Mouse (Mus musculus): ENCODE results near the gene Ctcf. TPM values are rescaled to one million over a fixed set of nuclear protein-coding genes. Genes with fewer than 3 reads are reported as not detected.
A peak's percentile ranks its signal among the peaks of the same experiment; 100 is the strongest.

Ctcf gene
- polyA plus RNA-seq, 1 experiment from 2014 or later, result 66.1 TPM

DNA sequence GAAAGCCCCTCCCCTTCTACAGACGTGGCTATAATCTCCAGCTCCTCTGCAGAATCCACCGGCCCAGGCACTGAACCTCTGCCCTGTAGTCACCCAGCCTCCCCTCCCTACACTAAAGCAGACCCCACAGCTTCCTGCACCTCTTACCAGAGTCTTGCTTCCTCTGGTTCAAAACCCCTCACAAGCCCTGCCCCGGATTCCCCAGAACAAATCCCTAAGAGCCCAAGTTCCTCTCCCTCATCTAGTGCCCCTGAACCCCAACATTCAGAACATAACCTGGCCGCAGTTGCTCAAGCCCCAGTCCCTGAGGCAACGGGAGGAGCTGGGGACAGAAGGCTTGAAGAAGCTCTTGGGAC is 18.1 kb upstream of the Ctcf start:
- no peaks in the 10 kb centered on the region for H3K27me3 ChIP-seq (replicated peaks)
- no peaks in the 10 kb centered on the region for H3K9me3 ChIP-seq (replicated peaks)
- no peak overlapping the region for H3K4me3 ChIP-seq
- no peak overlapping the region for H3K27ac ChIP-seq (ENCODE audit: poor library complexity, severe bottlenecking)
- ATAC-seq (ENCODE audit: insufficient number of reproducible peaks, low FRiP score), result no peak
- WGBS, result 90% methylated on average over 5 of the region's 5 CpGs
- peaks cover 27% of the 10 kb centered on the region for H3K4me1 ChIP-seq (replicated peaks)
- no peak overlapping the region for H3K9ac ChIP-seq
- no peak overlapping the region for H3K4me2 ChIP-seq
- peaks cover 80% of the 10 kb centered on the region for H3K36me3 ChIP-seq

DNA sequence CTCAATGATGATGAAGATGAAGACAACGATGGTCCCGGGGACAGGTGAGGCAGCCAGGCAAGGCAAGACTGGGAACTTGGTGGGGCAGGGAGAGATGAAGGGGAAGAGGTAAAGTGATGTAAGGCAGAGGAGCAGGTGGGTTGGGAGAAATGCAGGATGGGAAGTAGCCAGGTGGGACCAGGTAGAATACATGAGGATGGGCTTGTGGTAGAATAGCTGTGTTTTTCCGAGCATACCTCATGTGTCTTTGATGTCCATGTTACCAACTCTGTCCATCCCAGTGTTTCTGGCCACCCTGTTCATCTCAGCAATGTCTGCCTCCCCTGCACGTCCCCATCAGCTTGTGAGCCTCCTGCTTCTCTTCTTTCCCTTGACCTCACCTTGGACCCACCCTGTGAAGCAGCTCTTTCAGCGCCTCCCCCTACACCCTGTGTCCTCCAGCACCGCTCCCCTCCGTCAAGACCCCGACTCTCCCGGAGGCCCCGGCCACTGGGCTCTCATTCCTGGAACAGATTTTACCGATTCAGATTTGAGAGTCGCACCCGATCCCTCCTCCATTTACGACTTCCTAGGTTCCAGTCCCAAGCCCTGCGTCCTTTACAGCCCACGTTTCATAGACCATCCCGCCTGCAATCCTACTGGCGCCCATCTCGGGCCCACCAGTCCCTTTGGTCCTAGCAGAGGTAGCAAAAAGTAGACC is 17.3 kb upstream of the Ctcf start:
- no peak overlapping the region for H3K9ac ChIP-seq
- H3K9me3 ChIP-seq (replicated peaks), result no peaks in the 10 kb centered on the region
- H3K36me3 ChIP-seq, result peaks cover 88% of the 10 kb centered on the region
- no peak overlapping the region for H3K4me2 ChIP-seq
- no peak for ATAC-seq (ENCODE audit: insufficient number of reproducible peaks, low FRiP score)
- H3K4me1 ChIP-seq (replicated peaks), result peaks cover 27% of the 10 kb centered on the region
- H3K27ac ChIP-seq (ENCODE audit: poor library complexity, severe bottlenecking), result no peak overlapping the region
- no peaks in the 10 kb centered on the region for H3K27me3 ChIP-seq (replicated peaks)
- H3K4me3 ChIP-seq, result no peak overlapping the region
- 93% methylated on average over 19 of the region's 19 CpGs for WGBS

DNA sequence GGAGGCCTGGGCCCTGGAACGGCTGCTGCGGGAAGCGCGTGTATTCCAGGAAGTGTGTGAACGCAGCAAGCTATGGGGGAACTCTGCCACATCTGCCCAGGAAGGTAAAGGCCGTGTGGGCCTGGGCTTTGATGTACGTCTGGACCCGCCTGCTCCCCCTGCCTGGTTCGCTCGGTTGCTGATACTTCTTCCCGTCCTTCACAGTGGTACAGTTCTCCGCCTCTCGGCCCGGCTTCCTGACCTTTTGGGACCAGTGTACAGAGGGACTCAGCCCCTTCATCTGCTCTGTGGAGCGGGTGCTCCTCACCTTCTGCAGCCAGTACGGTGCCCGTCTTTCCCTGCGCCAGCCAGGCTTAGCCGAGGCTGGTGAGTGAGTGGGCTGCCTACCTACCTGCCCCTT is 16.2 kb upstream of the Ctcf start:
- peaks cover 91% of the 10 kb centered on the region for H3K36me3 ChIP-seq
- WGBS, result 88% methylated on average over 19 of the region's 19 CpGs

DNA sequence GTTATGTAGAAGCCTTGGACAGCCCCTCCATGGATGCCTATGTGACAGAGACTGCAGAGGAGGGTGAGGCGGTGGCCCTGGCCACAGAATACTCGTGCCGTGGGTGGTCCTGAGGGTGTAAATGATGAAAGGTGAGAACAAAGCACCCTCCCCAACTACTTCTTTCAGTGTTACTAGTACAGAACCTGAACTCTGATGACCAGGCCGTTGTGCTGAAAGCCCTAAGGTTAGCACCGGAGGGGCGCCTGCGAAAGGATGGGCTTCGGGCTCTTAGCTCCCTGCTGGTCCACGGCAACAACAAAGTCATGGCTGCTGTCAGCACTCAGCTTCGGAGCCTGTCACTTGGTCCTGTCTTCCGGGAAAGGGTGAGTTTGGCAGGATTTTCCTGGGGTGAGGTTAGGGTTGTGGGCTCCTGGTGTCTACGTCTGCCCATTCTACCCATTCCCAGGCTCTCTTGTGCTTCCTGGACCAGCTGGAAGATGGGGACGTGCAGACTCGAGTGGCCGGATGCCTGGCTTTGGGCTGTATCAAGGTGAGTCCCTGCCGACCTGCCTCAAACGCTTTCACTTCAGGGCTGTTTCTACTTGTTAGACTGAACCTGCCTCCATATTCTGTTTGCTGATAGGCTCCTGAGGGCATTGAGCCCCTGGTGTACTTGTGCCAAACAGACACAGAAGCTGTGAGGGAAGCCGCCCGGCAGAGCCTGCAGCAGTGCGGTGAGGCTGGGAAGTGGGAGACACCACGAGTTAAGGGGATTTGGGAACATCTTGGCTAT is 15.2 kb upstream of the Ctcf start:
- H3K27ac ChIP-seq (ENCODE audit: poor library complexity, severe bottlenecking), result no peak overlapping the region
- 0 out of 2 replicates have a peak overlapping the region, but pooled peaks have one; percentile 13 for H3K9ac ChIP-seq
- peaks cover 29% of the 10 kb centered on the region for H3K4me1 ChIP-seq (replicated peaks)
- H3K4me3 ChIP-seq, result no peak overlapping the region
- no peaks in the 10 kb centered on the region for H3K27me3 ChIP-seq (replicated peaks)
- no peaks in the 10 kb centered on the region for H3K9me3 ChIP-seq (replicated peaks)
- WGBS, result 88% methylated on average over 21 of the region's 21 CpGs
- no peak for ATAC-seq (ENCODE audit: insufficient number of reproducible peaks, low FRiP score)
- no peak overlapping the region for H3K4me2 ChIP-seq
- peaks cover 82% of the 10 kb centered on the region for H3K36me3 ChIP-seq

More for the DNA sequence above, 16.2 kb upstream of the Ctcf start:
- H3K4me1 ChIP-seq (replicated peaks), result peaks cover 29% of the 10 kb centered on the region
- no peaks in the 10 kb centered on the region for H3K27me3 ChIP-seq (replicated peaks)
- no peak overlapping the region for H3K4me3 ChIP-seq
- H3K27ac ChIP-seq (ENCODE audit: poor library complexity, severe bottlenecking), result no peak overlapping the region
- H3K9me3 ChIP-seq (replicated peaks), result no peaks in the 10 kb centered on the region
- 0 out of 2 replicates have a peak overlapping the region, but pooled peaks have one; percentile 21 for H3K9ac ChIP-seq
- no peak for ATAC-seq (ENCODE audit: insufficient number of reproducible peaks, low FRiP score)
- H3K4me2 ChIP-seq, result no peak overlapping the region

- 84% methylated on average over 4 of the region's 4 CpGs for WGBS
- no peak for ATAC-seq (ENCODE audit: insufficient number of reproducible peaks, low FRiP score)
- H3K36me3 ChIP-seq, result peaks cover 74% of the 10 kb centered on the region
- H3K9me3 ChIP-seq (replicated peaks), result no peaks in the 10 kb centered on the region
- no peaks in the 10 kb centered on the region for H3K27me3 ChIP-seq (replicated peaks)
- no peak overlapping the region for H3K27ac ChIP-seq (ENCODE audit: poor library complexity, severe bottlenecking)
- H3K4me1 ChIP-seq (replicated peaks), result peaks cover 29% of the 10 kb centered on the region
- no peak overlapping the region for H3K4me2 ChIP-seq
- no peak overlapping the region for H3K9ac ChIP-seq
- H3K4me3 ChIP-seq, result no peak overlapping the region
Measured at GRCm38 (mm10) chr8:105621841-105622240, 14.5 kb upstream of the Ctcf start.

DNA sequence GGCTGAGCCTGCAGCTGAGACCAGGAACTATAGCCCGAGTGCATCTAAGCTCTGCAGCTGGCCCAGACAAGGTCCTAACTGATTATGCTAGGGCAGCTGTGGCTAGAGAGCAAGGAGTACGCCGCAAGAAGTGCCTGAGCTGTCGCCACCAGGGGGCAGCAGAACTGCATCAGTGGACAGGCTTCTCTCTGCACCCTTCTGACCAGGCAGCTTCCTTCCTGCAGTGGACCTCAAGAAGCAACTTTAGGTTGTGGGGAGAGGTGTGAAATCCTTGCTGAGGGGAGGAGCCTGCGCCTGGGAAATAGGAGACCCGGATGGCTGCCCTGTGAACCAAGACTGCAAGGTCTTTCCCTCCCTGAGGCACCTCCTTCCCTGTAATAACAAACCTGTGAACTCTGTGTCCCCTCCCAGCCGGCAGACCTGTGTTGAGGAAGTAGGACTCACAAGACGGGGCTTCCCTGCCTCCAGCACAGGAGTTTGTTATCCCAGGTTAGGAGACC is 13.9 kb upstream of the Ctcf start:
- H3K9ac ChIP-seq, result 0 out of 2 replicates have a peak overlapping the region, but pooled peaks have one; percentile 31
- no peak overlapping the region for H3K4me2 ChIP-seq
- 5% methylated on average over 8 of the region's 8 CpGs for WGBS

GRCm38 (mm10) chr8:105623118-105623517 is 13.2 kb upstream of the Ctcf start:
- H3K9ac ChIP-seq, result no peak overlapping the region

More for the DNA sequence above, 13.9 kb upstream of the Ctcf start:
- H3K4me1 ChIP-seq (replicated peaks), result peaks cover 29% of the 10 kb centered on the region
- 0 out of 2 replicates have a peak overlapping the region, but pooled peaks have one; percentile 3 for H3K27ac ChIP-seq (ENCODE audit: poor library complexity, severe bottlenecking)
- no peaks in the 10 kb centered on the region for H3K9me3 ChIP-seq (replicated peaks)
- no peak overlapping the region for H3K4me3 ChIP-seq
- ATAC-seq (ENCODE audit: insufficient number of reproducible peaks, low FRiP score), result peak; percentile 80
- H3K36me3 ChIP-seq, result peaks cover 68% of the 10 kb centered on the region
- H3K27me3 ChIP-seq (replicated peaks), result no peaks in the 10 kb centered on the region

DNA sequence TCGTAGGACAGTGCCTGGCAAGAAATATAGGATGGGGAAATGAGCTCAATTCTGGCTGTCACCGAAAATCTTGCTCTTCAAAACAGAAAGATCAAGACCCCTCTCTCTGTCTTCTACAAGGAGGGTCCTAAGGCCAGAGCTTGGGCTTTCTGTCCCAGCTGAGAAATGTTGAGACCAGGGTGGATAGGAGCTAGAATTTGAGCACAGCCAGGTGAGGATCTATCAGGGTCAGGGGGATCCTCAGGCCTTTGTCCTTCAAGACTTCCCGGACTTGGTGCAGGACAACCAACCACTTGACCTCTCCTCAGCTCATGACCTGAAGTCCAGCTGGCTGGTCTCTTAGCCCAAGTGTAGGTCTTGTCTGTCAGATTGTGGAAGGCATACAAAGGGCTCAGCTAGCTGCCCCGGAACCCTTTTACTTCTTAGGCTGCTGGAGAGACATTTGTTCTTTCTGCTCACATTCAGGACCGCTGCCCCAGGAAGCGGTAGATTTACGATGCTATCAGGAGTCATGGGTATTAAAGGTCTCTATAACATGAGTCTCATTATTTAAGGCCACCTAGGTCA is 12.6 kb upstream of the Ctcf start:
- Histone ChIP-seq H3K9me3 (replicated peaks) (no peaks in the 10 kb centered on the region), H3K4me2 (no peak overlapping the region), H3K4me1 (replicated peaks) (peaks cover 29% of the 10 kb centered on the region), H3K36me3 (peaks cover 55% of the 10 kb centered on the region), H3K4me3 (no peak overlapping the region), H3K27me3 (replicated peaks) (no peaks in the 10 kb centered on the region), H3K9ac (no peak overlapping the region), H3K27ac (ENCODE audit: poor library complexity, severe bottlenecking) (no peak overlapping the region)
- WGBS, result 65% methylated on average over 7 of the region's 7 CpGs
- ATAC-seq (ENCODE audit: insufficient number of reproducible peaks, low FRiP score), result no peak

More at GRCm38 (mm10) chr8:105623118-105623517, 13.2 kb upstream of the Ctcf start:
- 0 out of 2 replicates have a peak overlapping the region, but pooled peaks have one; percentile 3 for H3K27ac ChIP-seq (ENCODE audit: poor library complexity, severe bottlenecking)
- H3K4me3 ChIP-seq, result no peak overlapping the region
- peaks cover 29% of the 10 kb centered on the region for H3K4me1 ChIP-seq (replicated peaks)
- H3K36me3 ChIP-seq, result peaks cover 62% of the 10 kb centered on the region
- no peaks in the 10 kb centered on the region for H3K9me3 ChIP-seq (replicated peaks)
- WGBS, result 36% methylated on average over 5 of the region's 5 CpGs
- H3K27me3 ChIP-seq (replicated peaks), result no peaks in the 10 kb centered on the region
- no peak for ATAC-seq (ENCODE audit: insufficient number of reproducible peaks, low FRiP score)
- no peak overlapping the region for H3K4me2 ChIP-seq

GRCm38 (mm10) chr8:105624401-105624800 is 12.0 kb upstream of the Ctcf start:
- Histone ChIP-seq H3K9ac (no peak overlapping the region), H3K4me2 (no peak overlapping the region), H3K27me3 (replicated peaks) (no peaks in the 10 kb centered on the region), H3K4me1 (replicated peaks) (peaks cover 29% of the 10 kb centered on the region), H3K36me3 (peaks cover 49% of the 10 kb centered on the region), H3K9me3 (replicated peaks) (no peaks in the 10 kb centered on the region), H3K27ac (ENCODE audit: poor library complexity, severe bottlenecking) (no peak overlapping the region), H3K4me3 (no peak overlapping the region)
- no peak for ATAC-seq (ENCODE audit: insufficient number of reproducible peaks, low FRiP score)
- WGBS, result 70% methylated on average over 3 of the region's 3 CpGs

DNA sequence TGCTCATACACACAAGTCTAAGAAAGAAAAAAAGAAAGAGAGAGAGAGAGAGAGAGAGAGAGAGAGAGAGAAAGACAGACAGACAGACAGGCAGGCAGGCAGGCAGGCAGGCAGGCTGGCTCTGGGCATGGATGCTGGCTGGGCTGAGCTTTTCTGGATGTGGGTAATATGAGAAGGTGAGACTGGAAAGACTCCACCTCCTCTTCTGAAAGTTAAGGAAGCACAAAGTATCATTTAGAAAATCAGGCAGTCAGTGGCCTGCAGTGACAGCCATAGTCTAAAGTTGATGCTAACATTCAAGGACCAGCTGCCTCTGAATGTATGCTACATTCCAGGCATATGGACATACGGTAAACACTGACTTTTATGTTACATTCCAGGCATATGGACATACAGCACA is 11.5 kb upstream of the Ctcf start:
- Histone ChIP-seq H3K4me1 (replicated peaks) (peaks cover 29% of the 10 kb centered on the region), H3K4me2 (no peak overlapping the region), H3K4me3 (no peak overlapping the region), H3K27me3 (replicated peaks) (no peaks in the 10 kb centered on the region), H3K9me3 (replicated peaks) (no peaks in the 10 kb centered on the region), H3K27ac (ENCODE audit: poor library complexity, severe bottlenecking) (no peak overlapping the region), H3K9ac (no peak overlapping the region), H3K36me3 (peaks cover 48% of the 10 kb centered on the region)
- WGBS, result 61% methylated on average over 1 of the region's 1 CpGs
- ATAC-seq (ENCODE audit: insufficient number of reproducible peaks, low FRiP score), result no peak

DNA sequence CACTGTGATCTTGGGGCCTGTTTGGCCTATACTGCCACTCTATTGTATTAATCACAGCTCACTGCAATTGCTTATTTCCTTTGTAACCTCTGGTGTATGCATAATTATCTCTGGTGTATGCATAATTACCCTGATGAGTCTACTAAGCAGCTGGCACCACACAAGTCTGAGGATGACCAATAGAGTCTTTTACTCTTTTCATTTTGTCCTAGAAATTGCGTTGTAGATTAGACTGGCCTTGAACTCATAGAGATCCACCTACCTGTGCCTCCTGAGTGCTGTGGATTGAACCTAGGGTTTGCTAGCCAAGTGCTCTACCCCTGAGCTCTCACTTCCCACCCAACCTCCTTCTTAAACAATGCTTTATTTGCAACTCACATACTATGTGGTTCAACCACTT is 10.3 kb upstream of the Ctcf start:
- peaks cover 29% of the 10 kb centered on the region for H3K4me1 ChIP-seq (replicated peaks)

More for the DNA sequence above, 10.3 kb upstream of the Ctcf start:
- H3K9me3 ChIP-seq (replicated peaks), result no peaks in the 10 kb centered on the region
- H3K27me3 ChIP-seq (replicated peaks), result no peaks in the 10 kb centered on the region
- ATAC-seq (ENCODE audit: insufficient number of reproducible peaks, low FRiP score), result no peak
- peaks cover 36% of the 10 kb centered on the region for H3K36me3 ChIP-seq
- no peak overlapping the region for H3K9ac ChIP-seq
- WGBS, result 88% methylated on average over 1 of the region's 1 CpGs
- H3K4me3 ChIP-seq, result no peak overlapping the region
- no peak overlapping the region for H3K4me2 ChIP-seq
- no peak overlapping the region for H3K27ac ChIP-seq (ENCODE audit: poor library complexity, severe bottlenecking)

Data from heart, embryonic 12.5 days (tissue).